Mouse (Mus musculus) erythroid progenitor cell, adult 5-6 weeks (primary cell): Measurements from ENCODE around the gene Stk40. TPM values are rescaled to one million over a fixed set of nuclear protein-coding genes. Genes with fewer than 3 reads are reported as not detected.

Experiments
- ATAC-seq: replicated peaks from 2 replicates; pipeline ENCODE4 v1.8.0; 2016; ENCODE audit warnings: moderate number of reproducible peaks, mild to moderate bottlenecking, moderate TSS enrichment, inconsistent platforms; ENCODE audit not compliant: poor library complexity, low FRiP score, severe bottlenecking
- total RNA-seq, 2 experiments: library from RNA; stranded (forward) in 1 of 2; stranded (reverse) in 1 of 2; fragments of 150-400 nt in 1 of 2; fragments of 186-747, 209-891 nt in 1 of 2; gene quantifications; 2 replicates each; pipeline versions ENCODE4 v1.2.3 to v1.2.4; 2015 to 2017; ENCODE audit warnings: low replicate concordance in 2 of 2

Stk40 gene
- total RNA-seq, 2 experiments from 2014 or later, result 2.4 to 10.1 TPM

DNA sequence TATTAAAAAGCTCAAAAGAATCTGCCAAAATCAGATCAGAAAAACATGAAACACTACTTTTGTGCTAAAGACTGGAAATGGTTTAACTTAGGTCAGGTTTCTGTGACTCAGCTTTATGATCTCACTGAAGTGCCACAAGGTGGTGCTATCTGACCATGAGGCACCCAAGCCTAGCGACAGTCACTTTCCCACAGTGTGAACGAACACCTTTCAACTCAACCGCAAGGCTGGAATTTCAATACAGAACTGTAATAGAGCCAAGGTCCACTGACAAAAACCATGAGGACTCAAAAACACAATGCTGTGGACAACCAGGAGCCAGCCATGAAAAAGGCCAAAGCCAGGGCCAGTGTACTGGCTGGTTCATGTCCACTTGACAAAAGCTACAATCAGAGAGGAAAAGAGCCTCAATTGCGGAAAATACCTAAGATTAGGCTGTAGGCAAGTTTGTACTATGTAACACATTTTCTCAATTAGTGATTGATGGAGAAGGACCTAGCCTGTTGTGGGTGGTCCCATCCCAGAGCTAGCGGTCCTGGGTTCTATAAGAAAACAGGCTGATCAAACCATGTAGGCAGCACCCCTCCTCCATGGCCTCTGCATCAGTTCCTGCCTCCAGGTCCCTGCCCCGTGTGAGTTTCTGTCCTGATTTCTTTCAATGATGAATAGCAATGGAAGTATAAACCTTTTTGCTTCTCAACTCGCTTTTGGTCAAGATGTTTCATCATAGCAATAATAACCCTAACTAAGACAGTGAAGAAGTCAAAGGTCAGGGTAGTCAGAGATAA lies 77.6 kb downstream of the Stk40 start:
- ATAC-seq, result peak; percentile 70

DNA sequence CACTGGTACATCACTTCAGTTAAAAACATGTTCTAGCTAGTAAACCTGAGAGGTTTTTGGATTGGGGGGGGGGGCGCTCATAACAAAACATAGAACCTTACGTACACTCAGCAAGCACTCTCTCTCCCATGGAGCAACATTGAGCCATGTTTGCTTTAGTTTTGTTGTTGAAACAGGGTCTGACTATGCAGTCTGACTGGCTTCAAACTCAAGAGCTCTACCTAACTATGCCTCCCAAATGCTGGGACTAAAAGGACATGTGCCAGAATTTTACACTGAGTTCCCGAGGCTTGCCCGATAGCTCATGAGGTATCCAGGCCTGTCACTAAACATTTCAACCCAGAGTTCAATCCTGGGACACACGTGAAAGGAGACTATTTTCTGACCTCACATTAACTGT lies 79.3 kb downstream of the Stk40 start:
- no peak for ATAC-seq

DNA sequence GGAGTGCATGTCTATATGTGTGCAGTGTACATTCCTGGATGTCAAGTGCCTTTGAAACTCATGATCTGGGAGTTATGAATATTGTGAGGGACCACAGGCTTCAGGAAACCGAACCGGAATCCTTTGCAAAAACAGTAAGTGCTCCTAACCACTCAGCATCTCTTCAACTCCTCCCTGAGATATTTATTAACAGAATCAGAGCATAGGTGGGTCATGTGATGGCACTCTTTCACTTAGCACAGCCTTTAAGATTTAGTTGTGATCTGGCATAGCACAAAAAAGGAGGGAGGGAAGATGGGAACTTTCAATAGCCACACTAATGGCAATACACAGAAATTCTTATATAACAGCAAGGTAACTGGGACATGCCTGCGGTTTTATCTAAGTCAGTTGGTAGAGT lies 83.3 kb downstream of the Stk40 start:
- ATAC-seq, result no peak

Other genes starting within 250 kb of the Stk40 start
- gene Csf3r, start 79.4 kb upstream of the Stk40 start, total RNA-seq (2015; ENCODE audit: low replicate concordance), result 33.2 and 46.1 TPM in 2 replicates
- 11.7 and 14.2 TPM in 2 replicates for gene Csf3r, start 79.4 kb upstream of the Stk40 start, total RNA-seq (2017; ENCODE audit: low replicate concordance)
- 22.6 and 42.9 TPM in 2 replicates for gene Mrps15, start 57.0 kb upstream of the Stk40 start, total RNA-seq (2015; ENCODE audit: low replicate concordance)
- gene Mrps15, start 57.0 kb upstream of the Stk40 start, total RNA-seq (2017; ENCODE audit: low replicate concordance), result 15.5 and 28.0 TPM in 2 replicates
- 1.3 and 14.8 TPM in 2 replicates for gene Oscp1, start 45.4 kb upstream of the Stk40 start, total RNA-seq (2015; ENCODE audit: low replicate concordance)
- gene Oscp1, start 45.4 kb upstream of the Stk40 start, total RNA-seq (2017; ENCODE audit: low replicate concordance), result 5.6 and 8.9 TPM in 2 replicates
- 18.0 and 73.2 TPM in 2 replicates for gene Lsm10, start 7.3 kb upstream of the Stk40 start, total RNA-seq (2015; ENCODE audit: low replicate concordance)
- 2.2 and 4.1 TPM in 2 replicates for gene Lsm10, start 7.3 kb upstream of the Stk40 start, total RNA-seq (2017; ENCODE audit: low replicate concordance)
- not detected in 2 replicates for gene Eva1b, start 43.8 kb downstream of the Stk40 start, total RNA-seq (2015; ENCODE audit: low replicate concordance)
- 0.51 TPM in 1 of 2 replicates, not detected in the other for gene Eva1b, start 43.8 kb downstream of the Stk40 start, total RNA-seq (2017; ENCODE audit: low replicate concordance)
- gene Sh3d21, start 59.5 kb downstream of the Stk40 start, total RNA-seq (2015; ENCODE audit: low replicate concordance), result 1.8 TPM in 1 of 2 replicates, not detected in the other
- 0.90 TPM in 1 of 2 replicates, not detected in the other for gene Sh3d21, start 59.5 kb downstream of the Stk40 start, total RNA-seq (2017; ENCODE audit: low replicate concordance)
- 169 and 213 TPM in 2 replicates for gene Thrap3, start 98.8 kb downstream of the Stk40 start, total RNA-seq (2015; ENCODE audit: low replicate concordance)
- gene Thrap3, start 98.8 kb downstream of the Stk40 start, total RNA-seq (2017; ENCODE audit: low replicate concordance), result 298 and 354 TPM in 2 replicates
- 6.7 and 12.3 TPM in 2 replicates for gene Map7d1, start 152.4 kb downstream of the Stk40 start, total RNA-seq (2015; ENCODE audit: low replicate concordance)
- gene Map7d1, start 152.4 kb downstream of the Stk40 start, total RNA-seq (2017; ENCODE audit: low replicate concordance), result 6.3 and 8.2 TPM in 2 replicates
- gene Trappc3, start 158.4 kb downstream of the Stk40 start, total RNA-seq (2015; ENCODE audit: low replicate concordance), result 10.9 and 22.3 TPM in 2 replicates
- 9.2 and 10.8 TPM in 2 replicates for gene Trappc3, start 158.4 kb downstream of the Stk40 start, total RNA-seq (2017; ENCODE audit: low replicate concordance)
- not detected in 2 replicates for gene Col8a2, start 182.8 kb downstream of the Stk40 start, total RNA-seq (2015; ENCODE audit: low replicate concordance)
- 0.39 TPM in 1 of 2 replicates, not detected in the other for gene Col8a2, start 182.8 kb downstream of the Stk40 start, total RNA-seq (2017; ENCODE audit: low replicate concordance)
- gene Adprhl2, start 217.7 kb downstream of the Stk40 start, total RNA-seq (2015; ENCODE audit: low replicate concordance), result 2.2 TPM in 1 of 2 replicates, not detected in the other
- 4.7 and 5.5 TPM in 2 replicates for gene Adprhl2, start 217.7 kb downstream of the Stk40 start, total RNA-seq (2017; ENCODE audit: low replicate concordance)
- not detected in 2 replicates for gene Tekt2, start 221.7 kb downstream of the Stk40 start, total RNA-seq (2015; ENCODE audit: low replicate concordance)
- not detected in 2 replicates for gene Tekt2, start 221.7 kb downstream of the Stk40 start, total RNA-seq (2017; ENCODE audit: low replicate concordance)